Mouse (Mus musculus) thymus, postnatal 10 days (tissue): Measurements from ENCODE around the gene Arhgdig.

Source experiments
- DNase-seq, 2 experiments: peaks; one replicate each; pipeline ENCODE4 v3.0.0; 2021; ENCODE audit warnings: low spot score in 2 of 2

Gene Arhgdig

GRCm38 (mm10) chr17:26207686-26208085 is at the start of gene Arhgdig:
Gene Arhgdig, minus strand, starts transcription at chr17:26207786.
- DNase-seq, result no peak

- no peak for DNase-seq
Measured at GRCm38 (mm10) chr17:26255313-26255712, 47.7 kb upstream of the Arhgdig start.

GRCm38 (mm10) chr17:26253399-26253798 is 45.8 kb upstream of the Arhgdig start:
- no peak for DNase-seq

GRCm38 (mm10) chr17:26252539-26253251 is 45.1 kb upstream of the Arhgdig start, which contains the start of gene Luc7l:
Gene Luc7l, plus strand, starts transcription at chr17:26252896.
- DNase-seq, result peak; percentile 82 to 86

GRCm38 (mm10) chr17:26251886-26252538 is 44.4 kb upstream of the Arhgdig start:
- no peak for DNase-seq

GRCm38 (mm10) chr17:26244101-26244841 is 36.7 kb upstream of the Arhgdig start, which contains the start of gene Fam234a:
Gene Fam234a, minus strand, starts transcription at chr17:26244242.
- DNase-seq, result peak; percentile 82 to 91

- DNase-seq, result peak; percentile 43 to 48
Measured at GRCm38 (mm10) chr17:26243471-26244100, 36.0 kb upstream of the Arhgdig start.

- DNase-seq, result no peak
Measured at GRCm38 (mm10) chr17:26240990-26241389, 33.4 kb upstream of the Arhgdig start.

GRCm38 (mm10) chr17:26240120-26240790 is 32.7 kb upstream of the Arhgdig start:
- DNase-seq, result no peak

- no peak for DNase-seq
Measured at GRCm38 (mm10) chr17:26239551-26239950, 32.0 kb upstream of the Arhgdig start.

- DNase-seq, result no peak
Measured at GRCm38 (mm10) chr17:26237667-26238066, 30.1 kb upstream of the Arhgdig start.

GRCm38 (mm10) chr17:26235077-26235815 is 27.7 kb upstream of the Arhgdig start:
- DNase-seq, result no peak

- no peak for DNase-seq
Measured at GRCm38 (mm10) chr17:26234386-26234785, 26.8 kb upstream of the Arhgdig start.

GRCm38 (mm10) chr17:26232863-26233262 is 25.3 kb upstream of the Arhgdig start:
- no peak for DNase-seq

GRCm38 (mm10) chr17:26231156-26231555 is 23.6 kb upstream of the Arhgdig start:
- DNase-seq, result no peak

- no peak for DNase-seq
Measured at GRCm38 (mm10) chr17:26229776-26230175, 22.2 kb upstream of the Arhgdig start.

GRCm38 (mm10) chr17:26225150-26225549 is 17.6 kb upstream of the Arhgdig start:
- no peak for DNase-seq

- no peak for DNase-seq
Measured at GRCm38 (mm10) chr17:26221508-26221907, 13.9 kb upstream of the Arhgdig start.

GRCm38 (mm10) chr17:26212681-26213080 is 5.1 kb upstream of the Arhgdig start:
- DNase-seq, result no peak

- no peak for DNase-seq
Measured at GRCm38 (mm10) chr17:26212241-26212640, 4.7 kb upstream of the Arhgdig start.

- no peak for DNase-seq
Measured at GRCm38 (mm10) chr17:26206392-26206791, 1.2 kb downstream of the Arhgdig start.
